Mouse (Mus musculus) lung, embryonic 14.5 days (tissue): ENCODE data around the gene Cryz. TPM values are rescaled to one million over a fixed set of nuclear protein-coding genes. Genes with fewer than 3 reads are reported as not detected.

Source experiments
- ATAC-seq: fragments of 200-750 bp; cut with Nextera tagmentation; 2 replicates; pipeline ENCODE4 v1.8.0; 2017; ENCODE audit warnings: mild to moderate bottlenecking, moderate TSS enrichment, moderate library complexity; ENCODE audit not compliant: insufficient read depth
- DNase-seq: peaks from one replicate; pipeline ENCODE4 v3.0.0-alpha.2; 2015
- H3K27ac ChIP-seq: fragments of 300-500 bp; sonication (generic); 2 replicates; pipeline ENCODE4 v1.5.1; 2014; ENCODE audit warnings: low read depth, mild to moderate bottlenecking, moderate library complexity
- H3K27me3 ChIP-seq: fragments of 300-500 bp; sonication (generic); 2 replicates; pipeline ENCODE4 v1.6.1; 2014; ENCODE audit warnings: low read length, control low read depth; ENCODE audit not compliant: insufficient read depth
- H3K36me3 ChIP-seq: fragments of 300-500 bp; sonication (generic); 2 replicates; pipeline ENCODE4 v1.6.1; 2014; ENCODE audit warnings: control low read depth; ENCODE audit not compliant: insufficient read depth
- H3K4me1 ChIP-seq: fragments of 300-500 bp; sonication (generic); 2 replicates; pipeline ENCODE4 v1.6.1; 2014; ENCODE audit warnings: antibody characterized with exemption, control low read depth; ENCODE audit not compliant: insufficient read depth
- H3K4me2 ChIP-seq: fragments of 300-500 bp; sonication (generic); 2 replicates; pipeline ENCODE4 v1.6.1; 2014; ENCODE audit warnings: mild to moderate bottlenecking
- H3K4me3 ChIP-seq: fragments of 300-500 bp; sonication (generic); 2 replicates; pipeline ENCODE4 v1.5.1; 2014; ENCODE audit warnings: low read depth, low read length
- H3K9ac ChIP-seq: fragments of 300-500 bp; sonication (generic); 2 replicates; pipeline ENCODE4 v1.6.1; 2014
- H3K9me3 ChIP-seq: fragments of 300-500 bp; sonication (generic); 2 replicates; pipeline ENCODE4 v1.6.1; 2016; ENCODE audit warnings: low read depth, low read length, control low read depth
- CTCF ChIP-seq: IDR thresholded peaks from 2 replicates; pipeline ENCODE4 v1.5.1; 2016; ENCODE audit warnings: antibody characterized with exemption, low read depth
- WGBS: fragments of 180-500 bp; shearing (Covaris S2); extraction: QIAGEN DNeasy Blood & Tissue Kit; methylation state at CpG from one replicate; pipeline ENCODE4 v1.1.7; 2014; 5-methylcytosine and 5-hydroxymethylcytosine counted together
- polyA plus RNA-seq: library from polyadenylated mRNA; unstranded; fragments of >200 nt; fragmentation: Nextera tagmentation; extraction: Ambion mirVana; gene quantifications from 2 replicates; pipeline ENCODE4 v1.2.1, GENCODE M21; 2014

Gene Cryz
- 19.4 and 19.6 TPM in 2 replicates for polyA plus RNA-seq

DNA sequence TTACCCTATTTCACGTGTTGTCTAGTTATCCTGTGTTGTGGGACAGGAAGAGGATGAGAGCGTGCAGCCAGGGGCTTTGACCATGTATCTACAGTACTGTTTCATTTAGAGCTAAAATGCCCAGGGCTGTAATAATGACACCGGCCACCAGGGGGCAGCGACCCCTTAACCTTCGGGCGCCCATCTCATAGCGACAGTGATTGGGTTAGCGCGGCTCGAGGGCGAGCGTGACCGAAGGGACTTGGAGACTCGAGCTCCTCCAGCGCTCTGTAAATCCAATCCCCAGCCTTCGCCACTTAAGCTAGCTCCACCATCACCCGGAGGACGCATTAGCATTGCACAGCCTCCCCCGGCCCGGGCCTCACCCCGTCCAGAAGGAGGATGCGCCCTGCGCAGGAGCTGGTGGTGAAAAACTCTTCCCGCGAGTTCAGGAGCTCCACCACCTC, at the start of gene Cryz:
Cryz (plus strand) TSS at position 224 of the 446 bp plus-strand sequence.
- H3K9ac ChIP-seq: peak within 1 kb of the TSS; percentile 87
- H3K4me2 ChIP-seq: peak within 1 kb of the TSS; percentile 75
- no peaks in the 10 kb centered on the region for H3K9me3 ChIP-seq
- under 1% methylated on average over 25 of the region's 25 CpGs for WGBS
- no peaks in the 10 kb centered on the region for H3K27me3 ChIP-seq
- H3K4me1 ChIP-seq: no peaks in the 10 kb centered on the region
- peak; percentile 94 for TF ChIP-seq CTCF
- H3K36me3 ChIP-seq: peaks cover 30% of the 10 kb centered on the region
- ATAC-seq (peak; percentile 90), DNase-seq (peak; percentile 97)
- H3K4me3 ChIP-seq: peak within 1 kb of the TSS; percentile 84
- H3K27ac ChIP-seq: peak within 1 kb of the TSS; percentile 98

GRCm38 (mm10) chr3:154547549-154548426, 48.7 kb upstream of the Cryz start:
- no peak for TF ChIP-seq CTCF
- ATAC-seq (no peak), DNase-seq (no peak)
- no peaks in the 10 kb centered on the region for H3K4me1 ChIP-seq
- 8% methylated on average over 20 of the region's 20 CpGs for WGBS
- no peak overlapping the region for H3K27ac ChIP-seq
- H3K4me3 ChIP-seq: no peak overlapping the region
- no peak overlapping the region for H3K9ac ChIP-seq
- H3K27me3 ChIP-seq: 0 out of 2 replicates have a peak, but pooled peaks cover 13% of the 10 kb centered on the region
- H3K36me3 ChIP-seq: no peaks in the 10 kb centered on the region
- peak overlapping the region; percentile 7; the same call in 1 of the 2 replicates for H3K4me2 ChIP-seq
- H3K9me3 ChIP-seq: no peaks in the 10 kb centered on the region

DNA sequence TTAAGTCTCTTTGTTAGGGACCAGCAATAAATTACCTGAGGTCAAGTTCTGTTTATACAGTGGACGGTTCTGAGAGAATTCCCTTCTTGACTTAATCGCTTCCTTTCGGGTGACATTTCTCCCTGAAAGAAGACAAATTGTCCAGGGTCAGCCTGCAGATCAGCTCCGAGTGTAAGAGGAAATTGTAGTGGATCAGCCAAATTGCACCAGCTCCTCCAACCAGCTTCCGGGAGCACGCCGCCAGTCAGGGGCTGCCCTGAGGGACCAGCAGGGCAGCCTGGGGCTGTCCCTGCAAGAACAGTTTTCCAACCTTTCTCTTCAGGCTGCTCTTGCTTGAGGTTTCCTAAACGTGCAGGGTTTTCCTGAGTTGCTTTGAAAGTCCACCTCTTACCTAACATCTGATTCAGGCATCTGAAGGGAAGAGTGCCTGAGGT, 47.6 kb upstream of the Cryz start:
- H3K4me1 ChIP-seq: no peaks in the 10 kb centered on the region
- no peak overlapping the region for H3K4me2 ChIP-seq
- H3K4me3 ChIP-seq: no peak overlapping the region
- no peak for TF ChIP-seq CTCF
- H3K36me3 ChIP-seq: no peaks in the 10 kb centered on the region
- H3K27ac ChIP-seq: no peak overlapping the region
- 10% methylated on average over 8 of the region's 8 CpGs for WGBS
- 0 out of 2 replicates have a peak, but pooled peaks cover 13% of the 10 kb centered on the region for H3K27me3 ChIP-seq
- ATAC-seq (no peak), DNase-seq (peak; percentile 25)
- H3K9me3 ChIP-seq: no peaks in the 10 kb centered on the region
- no peak overlapping the region for H3K9ac ChIP-seq

- H3K4me1 ChIP-seq: no peaks in the 10 kb centered on the region
- no peaks in the 10 kb centered on the region for H3K9me3 ChIP-seq
- 0 out of 2 replicates have a peak, but pooled peaks cover 13% of the 10 kb centered on the region for H3K27me3 ChIP-seq
- WGBS: 33% methylated on average over 17 of the region's 17 CpGs
- H3K4me3 ChIP-seq: no peak overlapping the region
- TF ChIP-seq CTCF: no peak
- no peaks in the 10 kb centered on the region for H3K36me3 ChIP-seq
- H3K9ac ChIP-seq: no peak overlapping the region
- H3K27ac ChIP-seq: no peak overlapping the region
- H3K4me2 ChIP-seq: no peak overlapping the region
- DNase-seq: no peak
- peak; percentile 61; the same call in 1 of the 2 replicates for ATAC-seq
Measured at GRCm38 (mm10) chr3:154550326-154551034, 46.0 kb upstream of the Cryz start.

DNA sequence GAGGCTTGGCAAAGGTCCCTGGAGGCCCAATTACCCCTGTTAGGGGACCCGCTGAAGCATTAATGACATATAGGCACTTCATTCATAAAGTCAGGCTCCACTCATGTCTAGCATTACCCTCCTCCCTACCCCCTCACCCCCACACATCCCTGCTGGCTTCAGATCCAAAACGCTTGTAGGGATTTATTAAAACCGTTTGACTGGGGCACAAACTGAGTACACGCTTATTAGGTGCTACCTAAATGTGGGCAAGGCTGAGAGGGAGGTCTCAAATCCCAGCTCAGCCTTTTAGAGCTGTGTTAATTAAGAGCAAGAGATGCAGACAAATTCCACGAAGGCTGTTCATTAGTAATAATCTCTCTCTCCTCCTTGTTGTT, 45.5 kb upstream of the Cryz start:
- Histone ChIP-seq H3K9ac (no peak overlapping the region), H3K9me3 (no peaks in the 10 kb centered on the region), H3K36me3 (no peaks in the 10 kb centered on the region), H3K4me1 (no peaks in the 10 kb centered on the region), H3K27me3 (0 out of 2 replicates have a peak, but pooled peaks cover 13% of the 10 kb centered on the region), H3K4me2 (no peak overlapping the region), H3K27ac (no peak overlapping the region), H3K4me3 (no peak overlapping the region)
- ATAC-seq: peak; percentile 40
- DNase-seq: no peak
- no peak for TF ChIP-seq CTCF
- 32% methylated on average over 5 of the region's 5 CpGs for WGBS

DNA sequence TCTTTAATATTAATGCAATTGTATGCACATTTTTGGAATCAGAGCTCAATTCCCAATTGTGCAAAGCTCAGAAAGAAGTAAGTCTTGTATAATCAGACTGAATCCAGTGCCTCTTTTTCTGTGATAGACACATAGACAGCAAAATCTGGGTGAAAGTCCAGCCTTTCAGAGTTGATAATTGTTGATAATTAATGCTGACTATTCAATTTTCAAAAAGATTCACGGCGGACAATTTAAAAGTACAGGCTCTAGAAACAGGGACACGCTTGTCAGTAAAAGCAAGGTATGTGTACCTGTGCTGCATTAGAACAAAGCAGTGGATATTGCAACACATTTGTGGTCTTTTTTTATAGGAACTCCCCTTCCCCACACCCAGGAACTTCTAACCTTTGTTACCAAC, 34.3 kb upstream of the Cryz start:
- no peak overlapping the region for H3K27ac ChIP-seq
- ATAC-seq: no peak
- no peak overlapping the region for H3K4me2 ChIP-seq
- H3K9me3 ChIP-seq: no peaks in the 10 kb centered on the region
- 92% methylated on average over 3 of the region's 3 CpGs for WGBS
- no peak overlapping the region for H3K9ac ChIP-seq
- no peak for DNase-seq
- TF ChIP-seq CTCF: no peak
- H3K36me3 ChIP-seq: no peaks in the 10 kb centered on the region
- H3K27me3 ChIP-seq: no peaks in the 10 kb centered on the region
- H3K4me1 ChIP-seq: no peaks in the 10 kb centered on the region
- no peak overlapping the region for H3K4me3 ChIP-seq

DNA sequence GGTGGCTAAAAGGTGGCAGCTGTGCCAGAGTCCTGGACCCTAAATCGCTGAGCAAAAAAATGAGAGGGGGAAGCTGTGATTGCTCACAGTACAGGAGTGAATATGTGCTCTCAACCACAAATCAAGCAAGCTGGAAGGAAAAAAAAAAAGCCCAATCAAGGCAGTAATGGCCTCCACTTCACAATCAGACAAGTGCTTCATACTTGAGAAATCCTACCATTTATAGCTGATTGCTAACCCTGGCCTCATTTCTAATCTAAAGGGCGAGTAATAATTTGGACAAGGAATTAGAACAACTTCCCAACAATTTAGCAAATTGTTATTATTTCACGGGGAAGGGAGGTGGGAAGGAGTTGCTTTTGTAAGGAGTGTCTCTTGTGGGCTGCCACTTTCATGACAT, 31.1 kb upstream of the Cryz start:
- no peak for TF ChIP-seq CTCF
- no peak overlapping the region for H3K4me3 ChIP-seq
- H3K9me3 ChIP-seq: no peaks in the 10 kb centered on the region
- 53% methylated on average over 3 of the region's 3 CpGs for WGBS
- H3K36me3 ChIP-seq: no peaks in the 10 kb centered on the region
- H3K4me2 ChIP-seq: no peak overlapping the region
- no peak for DNase-seq
- H3K27ac ChIP-seq: no peak overlapping the region
- H3K9ac ChIP-seq: no peak overlapping the region
- no peaks in the 10 kb centered on the region for H3K4me1 ChIP-seq
- ATAC-seq: no peak
- H3K27me3 ChIP-seq: peaks cover 12% of the 10 kb centered on the region
